Mouse (Mus musculus): ENCODE measurements around the gene Gm15319.
"Not testable (repeated sequence)": the region's sequence is repeated elsewhere in the genome, so short reads cannot be mapped to it uniquely, and the experiment has no call there.

DNA sequence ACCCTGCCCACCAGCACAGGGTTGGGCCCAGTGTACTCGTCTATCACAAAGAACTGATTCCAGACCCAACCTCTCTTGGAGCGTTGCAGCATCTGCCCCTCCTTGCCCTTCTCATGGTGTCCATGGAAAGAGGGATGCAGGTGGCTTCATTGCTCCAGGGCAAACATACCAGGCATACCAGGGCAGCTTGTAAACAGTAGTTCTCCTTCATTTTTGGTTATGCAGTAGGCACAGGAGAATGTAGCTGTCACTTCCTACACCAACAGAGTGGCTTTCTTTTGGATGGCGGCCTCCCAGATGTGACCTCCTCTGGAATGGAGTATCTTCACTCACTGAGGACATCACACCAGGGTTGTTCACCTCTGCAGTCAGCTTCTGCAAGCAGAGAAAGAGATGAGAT lies 47.3 kb upstream of the Gm15319 start:
- TF ChIP-seq CTCF (IDR thresholded peaks at IDR 0.05; ENCODE audit: control insufficient read depth, insufficient read depth, low read length); POLR2A (IDR thresholded peaks at IDR 0.05; ENCODE audit: borderline replicate concordance, control insufficient read depth, low read depth, low read length): not testable (repeated sequence)

All from bone marrow, adult 2 months (tissue).